Mouse (Mus musculus): Measurements from ENCODE around the gene Polm.

Gene Polm

DNA sequence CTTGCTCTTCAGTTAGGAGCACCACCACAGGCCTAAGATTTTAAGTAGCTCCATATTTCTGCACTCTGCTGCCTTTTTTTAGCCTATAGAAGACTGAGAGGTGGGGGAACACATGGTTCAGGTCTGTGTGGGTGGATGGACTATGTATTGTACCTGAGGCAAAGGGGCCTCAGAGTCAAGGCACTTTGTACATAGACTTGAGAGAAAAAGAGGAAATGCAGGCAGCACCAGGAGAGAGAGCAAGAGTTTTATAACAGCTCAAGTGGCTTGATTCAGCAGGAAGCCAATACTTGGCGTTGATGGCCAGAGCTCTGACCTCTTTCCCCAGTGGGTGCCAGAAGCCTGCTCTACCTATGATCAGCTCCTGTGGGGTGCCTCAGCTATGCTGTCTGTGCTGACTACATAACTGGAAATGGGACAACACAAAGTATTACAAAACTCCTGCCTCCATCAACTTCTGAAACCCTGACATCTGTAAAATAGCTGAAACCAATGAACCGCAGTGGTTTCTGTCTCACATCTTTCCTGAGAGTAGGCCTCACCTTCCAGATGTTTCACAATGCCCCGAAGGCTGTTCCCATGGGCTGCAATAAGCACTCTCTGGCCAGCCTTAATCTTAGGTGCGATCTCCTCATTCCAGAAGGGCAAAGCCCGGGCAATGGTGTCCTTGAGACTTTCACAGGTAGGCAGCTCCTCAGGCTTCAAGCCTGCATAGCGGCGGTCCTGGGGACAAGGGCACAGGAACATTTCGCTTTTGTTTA is 35.2 kb downstream of the Polm start:
- DNase-seq: no peak

GRCm38 (mm10) chr11:5802005-5802404 is 35.8 kb downstream of the Polm start:
- no peak for DNase-seq

DNA sequence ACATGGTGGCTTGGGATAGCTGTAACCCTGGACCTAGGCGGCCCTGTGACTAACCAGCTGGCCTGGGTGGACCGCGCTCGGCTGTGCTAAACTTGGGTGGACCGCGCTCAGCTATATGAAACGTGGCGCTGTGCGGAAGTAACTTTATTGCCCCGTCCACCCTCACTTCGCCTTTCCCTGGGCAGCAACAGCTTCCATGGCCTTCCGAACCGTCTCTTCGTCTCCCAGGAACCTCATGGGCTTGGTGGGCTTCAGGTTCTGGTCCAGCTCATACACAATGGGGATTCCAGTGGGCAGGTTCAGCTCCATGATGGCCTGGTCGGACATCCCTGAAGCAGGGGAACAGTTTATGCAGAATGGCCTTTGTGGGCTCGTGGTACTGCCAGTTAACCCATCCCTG is 36.3 kb downstream of the Polm start:
- no peak for DNase-seq

- no peak for DNase-seq
Measured at GRCm38 (mm10) chr11:5799621-5800490, 38.0 kb downstream of the Polm start.

DNA sequence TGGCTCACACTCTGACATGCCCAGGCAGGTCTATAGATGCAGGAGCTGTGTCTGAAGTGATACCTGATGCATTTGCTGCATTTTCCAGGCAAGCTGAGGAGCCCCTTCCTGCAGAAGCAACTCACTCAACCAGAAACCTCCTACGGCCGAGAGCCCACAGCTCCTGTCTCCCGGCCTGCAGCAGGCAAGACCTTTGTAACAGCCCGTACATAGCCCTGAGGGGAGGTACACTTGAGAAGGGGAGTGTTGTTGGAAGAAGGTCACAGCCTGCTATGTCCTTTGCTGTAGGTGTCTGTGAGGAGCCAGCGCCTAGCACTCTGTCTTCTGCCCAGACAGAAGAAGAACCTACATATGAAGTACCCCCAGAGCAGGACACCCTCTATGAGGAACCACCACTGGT is 39.9 kb downstream of the Polm start:
- DNase-seq: no peak

- DNase-seq: no peak
Measured at GRCm38 (mm10) chr11:5797371-5797770, 40.4 kb downstream of the Polm start.

DNA sequence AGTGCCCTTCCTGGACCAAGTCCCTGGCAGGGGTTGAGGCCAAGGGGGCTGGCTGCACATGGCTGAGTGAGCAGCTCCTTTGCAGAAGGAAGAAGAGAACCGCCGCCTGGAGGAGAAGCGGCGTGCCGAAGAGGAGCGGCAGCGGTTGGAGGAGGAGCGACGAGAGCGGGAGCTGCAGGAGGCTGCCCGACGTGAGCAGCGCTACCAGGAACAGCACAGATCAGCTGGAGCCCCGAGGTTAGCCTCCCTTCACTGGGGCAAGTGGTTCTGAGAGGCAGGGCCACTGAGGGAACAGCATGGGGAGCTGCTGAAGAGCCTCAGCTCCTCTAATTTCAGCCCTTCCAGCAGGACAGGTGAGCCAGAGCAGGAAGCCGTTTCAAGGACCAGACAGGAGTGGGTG is 40.9 kb downstream of the Polm start:
- DNase-seq: no peak

DNA sequence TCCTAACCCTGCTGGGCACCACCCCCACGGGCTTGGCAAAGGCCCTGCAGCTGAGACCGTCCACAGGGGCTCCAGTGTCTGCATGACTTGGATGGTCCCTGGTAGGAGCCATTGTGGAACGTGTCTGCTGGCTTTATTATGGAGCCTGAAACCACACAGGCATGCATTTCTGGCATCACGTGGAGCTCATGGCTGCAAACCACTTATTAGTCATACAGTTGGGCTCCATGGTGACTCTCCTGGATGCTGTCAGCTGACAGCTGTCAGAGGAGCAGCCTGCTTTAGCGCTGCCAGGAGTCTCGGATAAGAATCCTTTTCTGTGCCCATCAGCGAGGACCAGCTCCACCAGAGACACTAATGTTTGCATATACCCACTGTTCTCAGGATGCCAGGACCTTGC is 42.1 kb downstream of the Polm start:
- no peak for DNase-seq

DNA sequence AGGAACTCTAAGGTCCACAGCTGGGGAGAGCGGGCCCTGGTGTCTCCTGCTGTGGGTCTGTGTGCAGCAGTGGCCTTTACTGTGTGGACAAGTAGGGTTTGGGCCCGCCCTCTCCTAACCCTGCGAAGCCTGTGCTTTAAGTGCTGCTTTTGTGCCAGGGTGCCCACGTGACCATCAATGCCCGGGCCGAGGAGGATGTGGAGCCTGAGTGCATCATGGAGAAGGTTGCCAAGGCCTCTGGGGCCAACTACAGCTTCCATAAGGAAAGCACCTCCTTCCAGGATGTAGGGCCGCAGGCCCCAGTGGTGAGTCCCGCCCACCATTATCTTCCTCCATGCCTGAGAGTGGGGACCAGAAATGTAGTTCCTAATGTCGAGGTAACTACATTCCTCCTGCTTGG is 42.5 kb downstream of the Polm start:
- no peak for DNase-seq

DNA sequence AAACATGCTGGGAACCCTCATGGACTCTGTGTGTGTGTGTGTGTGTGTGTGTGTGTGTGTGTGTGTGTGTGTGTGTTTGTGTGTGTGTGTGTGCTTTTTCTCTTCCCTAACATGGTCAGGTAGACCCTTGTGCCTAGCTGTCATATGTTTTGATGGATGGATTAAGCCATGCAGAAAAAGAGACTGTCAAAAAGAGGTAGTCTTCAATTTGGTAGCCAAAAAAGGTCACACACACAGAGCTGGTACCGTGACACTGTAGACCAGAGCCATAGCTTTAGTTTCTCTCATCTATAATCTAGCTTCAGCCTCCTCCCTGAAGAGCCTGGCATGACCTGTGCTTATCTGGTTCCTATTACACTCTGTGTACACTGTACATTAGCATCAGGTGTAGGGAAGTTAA is 47.4 kb downstream of the Polm start:
- no peak for DNase-seq

DNA sequence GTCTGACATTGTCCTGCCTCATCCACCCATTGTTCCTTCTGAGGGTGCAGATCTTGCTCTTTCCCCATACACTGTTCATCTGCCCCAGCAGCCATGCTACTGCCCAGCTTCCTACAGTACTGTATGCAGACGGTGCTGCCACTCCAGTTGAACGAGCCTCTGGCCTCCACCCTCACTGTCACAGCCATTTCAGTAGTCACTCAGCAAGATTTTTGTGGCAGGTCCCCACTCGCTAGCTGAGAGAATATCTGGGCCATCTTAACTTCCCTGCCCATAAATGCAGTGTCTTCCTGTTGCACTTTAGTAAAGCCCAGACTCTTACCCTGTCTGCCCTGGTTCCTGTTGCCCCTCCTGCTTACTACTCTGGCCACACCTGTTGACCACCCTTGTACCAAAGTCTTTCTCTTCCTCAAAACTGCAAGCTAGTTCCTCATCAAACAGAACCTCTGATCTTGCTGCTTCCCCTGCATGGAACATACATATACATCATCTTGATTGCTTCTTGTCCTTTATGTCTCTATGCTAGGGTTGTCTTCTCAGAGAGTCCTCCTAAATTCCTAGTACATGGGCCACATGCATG is 48.0 kb downstream of the Polm start:
- DNase-seq: no peak

DNA sequence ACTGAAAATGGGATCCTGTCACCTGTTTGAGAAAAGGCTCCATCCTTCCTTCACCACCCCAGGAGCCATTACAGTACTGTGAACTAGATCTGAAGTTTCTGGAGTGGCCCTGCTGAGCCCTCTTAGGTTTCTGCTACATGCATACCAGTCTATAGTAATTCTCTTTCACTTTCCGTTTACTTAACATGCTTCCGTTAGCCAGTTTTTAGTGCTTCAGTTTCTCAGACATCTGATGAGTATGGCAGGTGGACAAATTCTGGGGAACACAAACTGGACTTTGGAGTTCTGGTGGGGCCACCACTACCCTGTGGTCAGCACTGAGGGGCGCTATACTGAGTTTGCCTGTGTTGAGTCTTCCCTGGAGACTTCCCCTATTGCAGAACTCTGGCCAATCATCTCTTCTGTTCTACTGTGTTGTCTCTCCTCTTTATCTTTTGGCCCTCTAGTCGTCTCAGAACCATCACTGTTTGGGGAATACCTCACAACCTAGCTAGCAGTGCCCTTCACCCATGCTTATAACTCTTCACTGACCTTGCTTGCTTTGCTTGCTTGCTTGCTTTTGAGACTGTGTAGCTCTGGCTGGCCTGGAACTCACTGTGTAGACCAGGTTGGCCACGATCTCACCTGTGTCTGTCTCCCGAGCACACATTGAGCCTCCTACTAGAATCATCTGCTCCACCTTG is 48.6 kb downstream of the Polm start:
- DNase-seq: no peak

DNA sequence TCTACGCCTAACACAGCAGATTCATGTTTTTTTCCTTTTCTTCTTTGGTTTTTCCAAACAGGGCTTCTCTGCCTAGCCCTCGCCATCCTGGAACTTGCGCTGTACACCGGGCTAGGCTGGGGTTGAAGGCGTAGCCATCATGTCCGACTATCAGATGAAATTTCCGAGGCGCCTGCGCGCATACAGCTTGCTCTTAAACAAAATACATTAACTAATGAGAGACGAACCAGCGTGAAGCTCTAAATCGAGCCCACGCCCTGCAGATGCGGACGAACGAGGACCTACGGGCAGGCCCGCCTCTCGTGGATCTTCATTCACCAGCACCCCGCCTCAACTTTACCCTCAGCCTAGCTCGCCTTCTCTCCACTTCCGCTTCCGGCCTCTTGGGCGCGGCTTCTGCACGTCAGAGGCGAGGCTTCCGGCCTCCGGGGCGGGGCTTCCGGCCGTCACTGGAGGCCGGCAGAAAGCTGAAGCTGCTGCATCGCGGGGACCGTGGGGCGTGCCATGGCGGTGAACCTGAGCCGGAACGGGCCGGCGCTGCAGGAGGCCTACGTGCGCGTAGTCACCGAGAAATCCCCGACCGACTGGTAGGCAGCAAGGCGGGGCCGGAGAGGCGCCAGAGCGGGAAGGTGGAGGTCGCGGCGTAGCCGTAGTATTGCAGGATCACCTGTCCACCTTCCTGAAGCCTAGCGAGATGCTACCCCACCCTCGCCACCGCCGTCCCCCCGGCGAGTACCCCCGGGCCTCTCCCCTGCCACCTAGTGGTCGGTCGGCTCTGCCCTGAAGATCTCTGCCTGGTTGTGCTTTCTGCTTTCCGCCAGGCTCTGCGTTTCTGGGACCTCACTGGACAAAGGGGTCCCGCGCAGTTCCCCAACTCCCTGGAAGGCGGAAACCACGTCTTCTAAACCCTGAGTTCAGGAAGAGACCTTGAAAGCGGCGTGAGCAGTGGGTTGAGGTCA is 49.5 kb downstream of the Polm start, which contains the start of gene Dbnl:
Gene Dbnl, plus strand, starts transcription at position 433 of the 959 bp plus-strand sequence.
- peak; percentile 90 for DNase-seq

GRCm38 (mm10) chr11:5787671-5788055 is 50.2 kb downstream of the Polm start:
- DNase-seq: no peak

GRCm38 (mm10) chr11:5785732-5786131 is 52.1 kb downstream of the Polm start:
- DNase-seq: no peak

GRCm38 (mm10) chr11:5782199-5782944 is 55.4 kb downstream of the Polm start:
- no peak for DNase-seq

DNA sequence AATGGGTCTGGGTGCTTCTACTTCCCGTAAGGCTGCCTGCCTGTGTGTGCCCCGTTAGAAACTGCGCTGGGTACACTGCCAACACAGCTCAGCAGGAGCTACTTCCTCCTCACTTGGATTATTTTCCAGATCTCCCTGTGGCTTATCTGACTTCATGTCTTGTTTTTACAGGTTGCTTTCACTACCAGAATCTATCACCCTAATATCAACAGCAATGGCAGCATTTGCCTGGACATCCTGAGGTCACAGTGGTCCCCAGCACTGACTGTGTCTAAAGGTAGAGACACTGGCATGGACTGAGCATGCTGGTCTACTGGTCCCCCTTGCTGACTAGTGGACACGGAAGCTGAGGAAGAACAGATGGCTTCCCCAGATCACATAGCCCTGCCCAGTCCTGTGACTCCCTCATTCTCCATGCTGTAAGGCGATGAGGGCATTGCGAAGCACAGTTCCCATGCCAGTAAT is 57.7 kb downstream of the Polm start:
- DNase-seq: peak; percentile 60

DNA sequence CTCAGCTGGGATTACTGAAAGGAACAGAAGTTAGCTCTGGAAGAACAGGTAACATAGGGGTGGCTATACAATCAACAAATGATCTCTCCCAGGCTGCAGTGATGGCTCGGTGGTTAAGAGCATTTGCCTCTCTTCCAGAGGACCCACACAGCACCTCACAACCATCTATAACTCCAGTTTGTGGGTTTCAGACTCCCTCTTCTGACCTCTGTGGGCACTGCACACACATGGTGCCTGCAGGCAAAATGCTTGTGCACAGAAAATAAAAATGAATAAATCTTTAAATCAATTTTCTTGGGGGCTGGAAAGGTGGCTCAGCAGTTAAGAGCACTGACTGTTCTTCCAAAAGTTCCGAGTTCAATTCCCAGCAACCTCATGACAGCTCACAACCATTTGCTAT is 59.3 kb downstream of the Polm start:
- DNase-seq: no peak

Data from cerebellum, adult 11 months (tissue).